Mouse (Mus musculus) E14TG2a.4 (cell line): ENCODE measurements around the gene Rps5.

Source experiments
- H3K27me3 ChIP-seq: 2 replicates; pipeline ENCODE4 v1.6.1; 2014; ENCODE audit warnings: low read length, control low read depth; ENCODE audit not compliant: insufficient read depth
- H3K36me3 ChIP-seq: 2 replicates; pipeline ENCODE4 v1.6.1; 2014; ENCODE audit warnings: low read length, control low read depth; ENCODE audit not compliant: insufficient read depth
- H3K4me1 ChIP-seq: replicated peaks from 2 replicates; pipeline ENCODE4 v1.6.1; 2014; ENCODE audit warnings: low read depth, low read length, control low read depth
- H3K4me3 ChIP-seq: replicated peaks from 2 replicates; pipeline ENCODE4 v1.5.1; 2014; ENCODE audit warnings: mild to moderate bottlenecking, low read length
- H3K9me3 ChIP-seq: 2 replicates; pipeline ENCODE4 v1.6.1; 2014; ENCODE audit warnings: low read length, control low read depth
- CTCF ChIP-seq: conservative IDR thresholded peaks from 2 replicates; pipeline ENCODE4 v1.5.1; 2014; ENCODE audit warnings: low read length
- POU5F1 ChIP-seq: IDR thresholded peaks from 2 replicates; pipeline ENCODE4 v1.6.1; 2014; ENCODE audit warnings: low read length, borderline replicate concordance

Rps5 gene

GRCm38 (mm10) chr7:12966104-12966845, 44.2 kb downstream of the Rps5 start:
- Histone ChIP-seq H3K4me3 (peak overlapping the region; percentile 92), H3K27me3 (0 out of 2 replicates have a peak, but pooled peaks cover 5% of the 10 kb centered on the region), H3K4me1 (peaks cover 46% of the 10 kb centered on the region), H3K36me3 (peaks cover 20% of the 10 kb centered on the region), H3K9me3 (no peaks in the 10 kb centered on the region)
- TF ChIP-seq POU5F1 (no peak), CTCF (no peak)

GRCm38 (mm10) chr7:12970906-12971305, 48.8 kb downstream of the Rps5 start:
- Histone ChIP-seq H3K4me3 (peak overlapping the region; percentile 73), H3K36me3 (peaks cover 37% of the 10 kb centered on the region), H3K27me3 (0 out of 2 replicates have a peak, but pooled peaks cover 5% of the 10 kb centered on the region), H3K4me1 (peaks cover 39% of the 10 kb centered on the region), H3K9me3 (no peaks in the 10 kb centered on the region)
- TF ChIP-seq CTCF (no peak), POU5F1 (no peak)
